Mouse (Mus musculus) spleen, adult 2 months (tissue): Measurements from ENCODE around the gene Hectd4. TPM values are rescaled to one million over a fixed set of nuclear protein-coding genes. Genes with fewer than 3 reads are reported as not detected.

Source experiments
- DNase-seq, 2 experiments: peaks; one replicate each; pipeline versions ENCODE4 v3.0.0 to v3.0.0-alpha.2; 2012 to 2021; ENCODE audit warnings: low spot score in 2 of 2, low read depth in 1 of 2
- H3K27ac ChIP-seq: fragments of 200-500 bp; 2 replicates; pipeline ENCODE4 v1.5.1; 2012; ENCODE audit warnings: low read length, inconsistent platforms; ENCODE audit not compliant: insufficient read depth
- H3K27me3 ChIP-seq: fragments of 200-500 bp; 2 replicates; pipeline ENCODE4 v1.6.1; 2012; ENCODE audit warnings: mild to moderate bottlenecking, moderate library complexity, low read length, inconsistent platforms; ENCODE audit not compliant: control insufficient read depth, insufficient read depth
- H3K36me3 ChIP-seq: fragments of 200-500 bp; 2 replicates; pipeline ENCODE4 v1.6.1; 2012; ENCODE audit warnings: mild to moderate bottlenecking, low read length, inconsistent platforms; ENCODE audit not compliant: control insufficient read depth, insufficient read depth
- H3K4me1 ChIP-seq: fragments of 200-500 bp; 2 replicates; pipeline ENCODE4 v1.6.1; 2011; ENCODE audit warnings: inconsistent platforms; ENCODE audit not compliant: control insufficient read depth, insufficient read depth, insufficient read length
- H3K4me3 ChIP-seq: fragments of 200-500 bp; 2 replicates; pipeline ENCODE4 v1.5.1; 2011; ENCODE audit warnings: mild to moderate bottlenecking, inconsistent platforms; ENCODE audit not compliant: insufficient read depth, insufficient read length; ENCODE audit errors: extremely low read depth
- CTCF ChIP-seq: fragments of 200-500 bp; IDR thresholded peaks from 2 replicates; pipeline ENCODE4 v1.5.1; 2011; ENCODE audit warnings: mild to moderate bottlenecking, inconsistent platforms; ENCODE audit not compliant: insufficient read depth, insufficient read length, insufficient replicate concordance; ENCODE audit errors: extremely low read depth
- POLR2A ChIP-seq: fragments of 200-500 bp; IDR thresholded peaks from 2 replicates; pipeline ENCODE4 v1.6.1; 2011; ENCODE audit warnings: low read depth, low read length, inconsistent platforms
- WGBS: fragments of 180-500 bp; shearing (Covaris S2); methylation state at CpG from one replicate; pipeline ENCODE4 v1.1.7; 2018; 5-methylcytosine and 5-hydroxymethylcytosine counted together
- polyA plus RNA-seq: library from polyadenylated mRNA; depleted of rRNA; stranded (reverse); fragments of >200 nt; gene quantifications from 2 replicates; pipeline ENCODE4 v1.2.3, GENCODE M21; 2012

Hectd4 gene
- polyA plus RNA-seq, 1 experiment: 28.4 TPM

DNA sequence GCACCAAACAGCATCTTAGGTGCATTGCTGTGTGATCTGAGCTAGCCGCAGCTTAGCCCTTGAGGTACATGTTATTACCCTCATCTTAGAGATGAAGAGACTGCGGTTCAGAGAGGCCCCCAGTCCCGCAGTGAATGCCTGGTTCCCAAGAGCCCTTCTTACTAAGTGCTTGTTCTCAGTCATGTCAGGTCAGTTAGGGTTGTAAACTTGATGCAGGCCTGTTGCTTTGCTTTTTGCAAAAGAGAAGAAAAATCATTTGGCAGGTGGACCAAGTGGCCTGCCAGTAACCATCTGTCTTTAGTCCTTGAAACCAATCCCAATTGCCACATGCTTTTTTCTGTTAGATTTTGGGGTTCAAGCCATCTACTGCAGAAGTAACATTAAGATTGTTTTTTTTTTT, 41.8 kb downstream of the Hectd4 start:
- WGBS: 96% methylated on average over 3 of the region's 3 CpGs
- Histone ChIP-seq H3K36me3 (peaks cover 3% of the 10 kb centered on the region; the same call in 1 of the 2 replicates), H3K27me3 (no peaks in the 10 kb centered on the region), H3K4me3 (no peak overlapping the region), H3K4me1 (no peaks in the 10 kb centered on the region), H3K27ac (no peak overlapping the region)
- TF ChIP-seq CTCF: no peak
- no peak for TF ChIP-seq POLR2A
- no peak for DNase-seq

DNA sequence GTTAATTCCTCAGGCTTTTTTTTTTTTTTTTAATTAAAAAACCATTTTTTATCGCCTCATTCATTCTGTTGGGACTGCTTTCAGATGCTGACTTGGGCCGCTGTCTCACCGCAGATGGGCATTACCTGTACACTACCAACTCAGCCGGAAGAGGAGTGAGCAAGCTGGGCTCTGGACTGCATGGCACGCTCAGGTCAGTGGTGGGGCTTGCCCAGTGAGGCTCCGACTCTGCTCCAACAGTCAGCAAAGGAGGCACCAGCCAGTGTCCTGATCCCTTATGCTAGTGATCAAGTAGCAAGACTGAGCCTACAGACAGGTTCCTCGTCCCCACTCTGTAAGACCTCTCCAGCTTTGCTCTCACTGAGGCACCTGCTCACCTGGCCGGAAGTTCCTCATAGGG, 42.4 kb downstream of the Hectd4 start:
- TF ChIP-seq CTCF (no peak), POLR2A (no peak)
- Histone ChIP-seq H3K4me3 (no peak overlapping the region), H3K27ac (no peak overlapping the region), H3K36me3 (peaks cover 3% of the 10 kb centered on the region; the same call in 1 of the 2 replicates), H3K4me1 (no peaks in the 10 kb centered on the region), H3K27me3 (no peaks in the 10 kb centered on the region)
- DNase-seq: no peak
- WGBS: 96% methylated on average over 8 of the region's 8 CpGs

DNA sequence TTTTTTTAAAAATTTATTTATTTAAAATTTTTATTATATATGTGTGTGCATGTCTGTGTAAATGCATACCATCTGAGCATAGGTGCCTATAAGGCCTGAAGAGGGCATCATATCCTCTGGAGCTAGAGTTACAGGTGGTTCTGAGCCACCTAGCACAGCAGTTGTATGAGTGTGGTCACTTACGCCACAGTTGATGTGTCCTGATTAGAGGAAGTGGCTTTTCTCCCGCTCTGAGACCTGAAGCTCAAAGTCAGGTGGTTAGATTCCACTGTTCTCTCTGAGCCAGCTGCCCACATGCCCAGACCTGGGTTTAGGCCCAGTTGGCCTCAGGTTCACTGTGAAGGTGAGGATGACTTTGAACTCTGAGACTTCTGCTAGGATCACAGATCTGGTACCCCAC, 44.6 kb downstream of the Hectd4 start:
- no peaks in the 10 kb centered on the region for H3K4me1 ChIP-seq
- no peak overlapping the region for H3K4me3 ChIP-seq
- H3K27ac ChIP-seq: no peak overlapping the region
- H3K36me3 ChIP-seq: peaks cover 6% of the 10 kb centered on the region; the same call in 1 of the 2 replicates
- H3K27me3 ChIP-seq: no peaks in the 10 kb centered on the region
- DNase-seq: no peak
- no peak for TF ChIP-seq CTCF
- TF ChIP-seq POLR2A: no peak
- WGBS: 68% methylated on average over 2 of the region's 2 CpGs

DNA sequence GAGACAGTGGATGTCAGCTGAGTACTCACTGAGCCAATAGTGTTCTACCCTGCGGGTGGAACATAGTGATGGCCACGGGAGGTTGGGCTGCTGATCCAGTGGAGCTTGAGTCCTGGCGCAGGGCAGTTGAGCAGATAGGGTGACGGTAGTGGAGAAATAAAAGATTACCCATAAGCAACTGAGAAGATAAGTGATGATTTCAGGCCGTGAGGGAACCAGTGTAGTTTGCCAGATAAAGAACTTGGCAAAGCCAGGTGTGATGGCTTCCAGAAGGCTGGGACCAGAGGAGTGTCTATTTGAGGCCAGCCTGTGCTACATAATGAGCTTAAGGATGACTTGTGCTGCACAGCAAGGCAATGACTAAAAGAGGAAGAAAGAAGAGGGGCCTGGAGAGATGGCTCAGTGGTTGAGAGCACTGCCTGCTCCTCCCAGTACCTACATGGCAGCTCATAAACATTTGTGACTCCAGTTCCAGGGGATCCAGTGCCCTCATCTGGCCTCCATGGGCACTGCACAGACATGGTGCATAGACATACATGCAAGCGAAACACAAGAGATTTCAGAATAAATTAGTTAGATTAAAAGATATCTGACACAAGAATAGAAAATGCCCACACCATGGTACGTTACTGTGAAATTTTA, 46.8 kb downstream of the Hectd4 start:
- Histone ChIP-seq H3K4me1 (no peaks in the 10 kb centered on the region), H3K27ac (no peak overlapping the region), H3K27me3 (no peaks in the 10 kb centered on the region), H3K4me3 (no peak overlapping the region), H3K36me3 (peaks cover 11% of the 10 kb centered on the region)
- peak; percentile 4 to 21 for DNase-seq
- 84% methylated on average over 7 of the region's 7 CpGs for WGBS
- TF ChIP-seq CTCF: peak; percentile 44; the same call in 1 of the 2 replicates
- no peak for TF ChIP-seq POLR2A

DNA sequence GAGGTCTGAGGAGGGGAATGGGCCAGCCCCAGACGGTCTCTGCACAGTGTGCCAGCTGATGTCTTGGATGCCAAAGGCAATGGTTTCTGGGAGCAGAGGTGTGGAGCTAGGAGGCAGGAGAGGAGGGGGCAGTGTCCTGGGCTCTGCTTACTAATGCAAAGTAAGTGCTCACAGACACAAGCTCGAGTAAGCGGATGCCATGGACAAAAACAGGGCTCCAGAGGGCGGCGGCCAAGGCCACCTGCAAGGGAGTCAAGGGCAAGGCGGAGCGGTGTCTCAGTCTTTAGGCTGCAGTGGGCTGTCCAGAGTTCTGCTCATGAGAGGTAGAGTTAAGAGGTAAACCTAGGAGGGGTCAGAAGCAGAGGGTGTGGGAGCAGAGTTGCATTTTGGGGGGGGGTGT, 51.0 kb downstream of the Hectd4 start:
- no peak overlapping the region for H3K4me3 ChIP-seq
- no peak for DNase-seq
- H3K27ac ChIP-seq: no peak overlapping the region
- no peaks in the 10 kb centered on the region for H3K4me1 ChIP-seq
- peaks cover 20% of the 10 kb centered on the region for H3K36me3 ChIP-seq
- no peak for TF ChIP-seq POLR2A
- no peak for TF ChIP-seq CTCF
- 95% methylated on average over 7 of the region's 7 CpGs for WGBS
- no peaks in the 10 kb centered on the region for H3K27me3 ChIP-seq

DNA sequence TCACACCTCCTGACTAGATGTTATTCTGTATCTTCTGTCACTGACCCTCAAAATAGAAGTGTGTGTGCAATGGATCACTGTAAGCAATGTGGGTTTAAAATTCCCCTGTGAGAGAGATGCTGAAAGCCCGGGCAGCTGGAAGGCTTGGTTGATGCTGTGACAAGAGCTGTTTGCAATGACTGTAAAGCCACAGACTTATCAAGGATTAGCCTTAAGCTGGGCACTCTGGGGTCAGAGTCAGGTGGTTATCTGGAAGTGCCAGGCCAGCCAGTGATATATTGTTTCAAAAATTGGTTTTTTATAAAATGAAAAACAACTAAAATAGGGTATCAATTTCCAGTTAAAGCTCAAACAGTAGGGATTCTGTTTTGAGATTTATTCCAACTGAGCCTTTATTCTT, 56.8 kb downstream of the Hectd4 start:
- no peak overlapping the region for H3K4me3 ChIP-seq
- H3K27me3 ChIP-seq: no peaks in the 10 kb centered on the region
- no peak for DNase-seq
- H3K27ac ChIP-seq: no peak overlapping the region
- H3K36me3 ChIP-seq: peaks cover 15% of the 10 kb centered on the region
- WGBS: 93% methylated on average over 1 of the region's 1 CpGs
- TF ChIP-seq CTCF (no peak), POLR2A (no peak)
- no peaks in the 10 kb centered on the region for H3K4me1 ChIP-seq

DNA sequence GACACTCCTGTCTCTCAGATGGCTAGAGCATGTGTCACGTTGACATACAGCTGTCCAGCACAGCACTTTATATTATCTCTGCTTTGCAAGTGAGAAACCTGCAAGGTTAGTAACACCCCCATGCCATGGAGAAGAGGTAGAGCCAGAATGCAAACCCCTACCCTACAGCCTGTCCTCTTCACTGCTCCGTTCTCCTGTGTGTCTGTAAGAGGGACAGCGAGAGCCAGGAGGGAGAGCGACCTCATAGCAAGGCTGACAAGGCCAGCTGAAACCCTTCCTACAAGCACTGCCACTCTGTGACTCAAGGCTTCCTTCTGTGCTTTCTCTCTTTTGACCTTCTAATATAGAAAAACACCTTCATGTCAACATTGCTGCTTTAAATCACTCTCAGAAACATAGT, 60.4 kb downstream of the Hectd4 start:
- Histone ChIP-seq H3K36me3 (peaks cover 11% of the 10 kb centered on the region), H3K4me3 (no peak overlapping the region), H3K27ac (no peak overlapping the region), H3K27me3 (no peaks in the 10 kb centered on the region), H3K4me1 (no peaks in the 10 kb centered on the region)
- DNase-seq: no peak
- no peak for TF ChIP-seq POLR2A
- TF ChIP-seq CTCF: no peak
- 95% methylated on average over 4 of the region's 4 CpGs for WGBS
